Mouse (Mus musculus): ENCODE data around the gene Eif3b.

The Eif3b gene

DNA sequence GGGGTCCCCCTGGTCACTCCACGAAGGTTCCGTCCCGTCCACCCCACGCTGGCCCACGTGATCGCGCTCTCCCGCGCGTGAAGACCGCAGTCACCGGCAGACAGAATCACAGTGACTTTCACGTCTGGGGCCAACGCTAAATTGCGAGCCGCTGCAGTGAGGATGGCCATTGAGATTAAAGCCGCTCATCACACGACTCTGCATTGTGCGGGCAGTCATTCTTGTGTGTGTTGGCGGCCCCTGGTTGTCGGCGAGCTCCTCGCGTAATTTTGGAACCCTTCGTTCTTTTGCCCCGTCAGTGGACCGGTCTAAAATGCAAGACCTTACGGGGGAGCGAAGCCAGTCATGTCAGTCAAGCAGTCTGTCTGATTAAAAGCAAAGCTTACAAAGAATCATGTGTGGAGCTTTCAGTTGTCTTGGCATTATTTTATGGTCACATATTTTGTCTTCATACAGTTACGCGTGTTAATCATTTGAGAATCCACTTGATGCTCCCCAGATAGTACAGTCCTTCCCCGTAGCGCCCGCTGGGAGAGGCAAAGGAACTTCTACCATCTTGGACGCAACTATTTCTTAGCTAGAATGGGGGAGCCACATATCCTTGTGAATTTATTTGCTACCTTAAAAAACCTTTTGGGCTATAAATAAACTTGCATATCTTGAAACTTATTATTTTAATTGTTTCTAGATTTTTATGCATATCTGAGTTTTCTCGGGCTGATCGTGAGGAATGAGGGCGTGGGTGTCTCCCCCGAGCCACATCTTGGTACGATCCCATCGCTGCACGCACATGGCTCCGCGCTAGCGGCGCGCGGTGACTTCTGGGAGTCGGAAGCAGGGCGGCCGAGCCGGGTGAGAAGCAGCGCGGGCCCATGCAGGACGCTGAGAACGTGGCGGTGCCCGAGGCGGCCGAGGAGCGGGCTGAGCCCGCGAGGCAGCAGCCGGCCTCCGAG, at the start of gene Eif3b:
TSS of gene Eif3b (plus strand) at position 840 of the 953 bp plus-strand sequence.
- peak; percentile 85 for DNase-seq (ENCODE audit: low spot score)

DNA sequence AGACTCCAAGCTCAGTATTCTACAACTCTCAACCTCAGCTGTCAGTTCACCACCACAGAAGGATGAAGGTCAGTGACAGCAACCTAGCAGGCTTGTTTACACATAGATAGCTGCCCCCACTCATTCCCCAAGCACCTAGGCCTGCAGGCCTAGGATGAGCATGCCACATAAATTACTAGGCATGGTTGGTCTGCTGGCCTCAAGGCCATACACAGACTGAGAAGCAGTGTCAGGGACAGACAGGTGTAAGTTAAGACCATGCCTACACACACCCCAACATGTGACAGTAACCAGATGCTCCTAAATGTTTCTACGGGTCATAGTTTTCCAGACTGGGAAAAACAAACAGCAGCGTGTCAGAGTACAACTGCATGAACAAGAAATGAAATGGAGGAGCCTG, 49.7 kb upstream of the Eif3b start:
- DNase-seq (ENCODE audit: low spot score): no peak

DNA sequence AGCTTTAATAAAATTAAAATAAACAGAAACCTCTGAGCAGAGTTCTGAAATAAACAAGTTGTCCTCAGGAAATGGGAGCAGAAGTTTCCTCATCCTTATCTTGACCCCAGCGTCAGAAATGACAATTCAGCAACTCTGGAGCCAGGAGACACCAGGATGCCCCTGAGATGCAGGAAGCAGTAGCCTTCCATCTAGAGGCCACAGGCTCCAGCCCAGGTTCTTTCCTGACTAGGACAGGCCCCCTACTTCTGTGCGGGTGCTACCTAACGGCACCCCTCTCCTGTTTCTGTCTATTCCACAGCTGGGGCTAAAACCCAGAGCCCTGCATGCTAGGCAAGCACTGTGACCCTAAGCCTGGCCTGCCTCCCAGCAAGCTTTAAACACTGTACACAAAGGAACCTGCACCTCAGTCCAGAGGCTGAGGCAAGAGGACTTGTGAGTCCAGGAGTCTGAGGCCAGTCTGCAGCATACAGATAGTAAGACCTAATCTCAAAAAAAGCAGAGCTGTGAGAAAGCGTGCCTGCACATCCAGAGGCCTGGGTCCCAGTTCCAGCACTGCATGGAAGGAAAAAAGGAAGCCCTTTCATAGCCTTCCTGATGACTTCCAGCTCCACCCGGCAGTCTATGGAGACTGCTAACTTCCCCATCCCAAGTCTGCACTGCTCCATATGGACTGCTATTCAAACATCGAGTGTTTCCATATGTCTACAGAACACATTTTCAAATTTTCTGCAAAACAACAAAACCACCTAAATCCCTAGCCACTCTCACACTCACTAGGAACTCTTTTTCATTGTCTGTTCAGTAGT, 48.5 kb upstream of the Eif3b start:
- no peak for DNase-seq (ENCODE audit: low spot score)

DNA sequence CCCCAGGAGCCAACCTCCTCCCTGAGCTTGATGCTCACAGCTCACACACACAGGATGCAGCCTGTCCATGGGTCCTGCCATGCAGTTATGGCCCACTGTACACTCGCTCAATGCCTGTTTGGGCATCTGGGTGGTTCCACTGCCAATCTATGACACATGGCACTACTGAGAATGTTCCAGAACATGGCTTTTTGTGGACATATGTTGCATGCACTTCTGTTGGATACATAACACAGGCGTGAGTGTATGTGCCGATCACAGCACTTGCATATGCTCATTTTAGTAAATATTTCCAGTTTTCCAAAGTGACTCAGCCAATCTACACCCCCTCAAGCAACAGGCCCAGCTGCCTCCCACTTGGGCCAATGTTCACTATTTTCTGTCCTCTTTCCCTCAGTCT, 47.5 kb upstream of the Eif3b start:
- DNase-seq (ENCODE audit: low spot score): peak; percentile 12

DNA sequence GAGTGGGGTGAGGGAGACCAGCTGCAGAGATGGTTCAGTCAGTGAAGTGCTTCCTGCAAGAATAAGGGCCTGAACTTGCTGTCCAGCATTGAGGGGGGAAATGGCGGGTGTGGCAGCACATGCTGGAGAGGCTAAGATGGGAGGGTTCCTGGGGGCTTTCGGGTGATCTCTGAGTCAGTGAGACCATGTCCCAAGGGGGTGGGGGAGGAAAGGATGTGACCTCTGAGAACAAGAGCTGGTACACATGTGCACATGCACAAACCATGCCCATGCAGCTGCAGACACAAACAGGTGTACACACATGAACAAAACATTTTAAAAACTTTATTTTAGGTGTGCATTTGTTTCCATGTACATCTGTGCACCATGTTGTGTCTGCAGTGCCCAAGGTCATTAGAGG, 45.4 kb upstream of the Eif3b start:
- no peak for DNase-seq (ENCODE audit: low spot score)

DNA sequence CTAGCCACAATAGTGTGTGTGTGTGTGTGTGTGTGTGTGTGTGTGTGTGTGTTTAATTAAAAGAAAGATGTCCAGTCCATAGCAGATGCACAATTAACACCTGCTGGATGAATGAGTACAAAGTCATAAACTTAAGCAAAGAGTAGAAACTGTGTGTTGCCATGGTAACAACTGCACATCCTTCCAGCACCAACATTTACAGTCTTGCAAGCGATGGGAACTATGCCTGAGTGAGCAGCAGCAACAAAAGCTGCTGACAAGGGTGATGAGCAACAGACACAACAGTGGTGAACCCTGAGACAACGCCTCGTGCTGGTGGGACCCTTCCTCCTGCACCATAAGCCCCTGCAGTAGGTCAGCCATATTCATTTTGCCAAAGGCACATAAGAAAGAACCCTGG, 44.9 kb upstream of the Eif3b start:
- peak; percentile 5 for DNase-seq (ENCODE audit: low spot score)

DNA sequence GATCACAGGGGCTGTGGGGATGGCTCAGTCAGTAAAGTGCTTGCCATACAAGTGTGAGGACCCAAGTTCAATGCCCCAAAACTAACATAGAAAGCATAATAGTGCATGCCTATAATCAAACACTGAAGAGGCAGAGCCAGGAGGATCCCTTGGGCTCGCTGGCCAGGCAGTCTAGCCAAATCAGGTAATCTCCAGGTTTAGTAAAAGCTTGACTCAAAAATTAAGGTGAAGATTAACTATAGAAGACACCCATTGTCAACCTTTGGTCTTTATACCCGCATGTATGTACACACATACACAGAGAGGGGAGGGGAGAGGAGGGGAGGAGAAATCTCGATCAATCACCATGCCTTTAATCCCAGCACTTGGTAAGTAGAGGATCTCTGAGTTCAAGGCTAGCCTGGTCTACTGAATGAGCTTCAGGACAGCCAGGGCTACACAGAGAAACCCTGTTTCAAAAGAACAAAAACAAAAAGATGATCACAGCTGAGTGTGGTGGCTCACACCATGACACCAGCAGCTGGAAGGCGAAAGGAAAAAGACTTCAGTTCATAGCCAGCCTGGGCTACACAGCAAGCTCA, 43.8 kb upstream of the Eif3b start:
- DNase-seq (ENCODE audit: low spot score): no peak

DNA sequence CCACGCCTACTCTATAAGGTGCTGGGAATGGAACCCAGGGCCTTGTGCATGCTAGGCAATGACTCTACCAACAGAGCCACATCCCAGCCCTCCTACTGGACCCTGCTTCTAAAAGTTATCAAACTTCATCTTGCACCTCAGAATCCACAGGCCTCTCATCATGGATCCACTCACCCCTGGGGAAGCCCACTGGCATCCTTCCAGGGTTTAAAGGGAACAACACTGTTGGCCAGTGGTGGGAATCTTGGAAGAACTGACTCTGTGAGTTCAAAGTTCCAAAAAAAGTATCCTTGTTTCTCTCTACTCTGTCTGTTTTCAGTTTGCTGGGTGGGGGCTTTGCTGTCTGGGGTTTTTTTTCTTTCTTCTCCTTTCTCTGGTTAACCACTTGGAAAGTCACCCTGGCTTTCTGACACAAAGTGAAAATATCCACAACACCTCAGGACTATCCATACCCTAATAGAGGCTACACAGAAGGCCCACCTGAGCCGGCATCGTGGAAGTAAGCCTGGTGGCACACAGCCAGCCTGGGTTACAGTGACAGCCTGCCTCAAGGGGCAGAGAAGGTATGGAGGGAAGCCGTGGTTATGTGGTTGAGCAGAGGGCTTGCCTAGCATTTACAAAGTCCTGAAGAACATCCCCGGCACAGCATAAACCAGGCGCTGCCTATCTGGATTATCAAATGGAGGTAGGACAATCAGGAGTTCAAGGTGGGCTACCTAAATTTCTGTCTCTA, 40.8 kb upstream of the Eif3b start:
- DNase-seq (ENCODE audit: low spot score): no peak

DNA sequence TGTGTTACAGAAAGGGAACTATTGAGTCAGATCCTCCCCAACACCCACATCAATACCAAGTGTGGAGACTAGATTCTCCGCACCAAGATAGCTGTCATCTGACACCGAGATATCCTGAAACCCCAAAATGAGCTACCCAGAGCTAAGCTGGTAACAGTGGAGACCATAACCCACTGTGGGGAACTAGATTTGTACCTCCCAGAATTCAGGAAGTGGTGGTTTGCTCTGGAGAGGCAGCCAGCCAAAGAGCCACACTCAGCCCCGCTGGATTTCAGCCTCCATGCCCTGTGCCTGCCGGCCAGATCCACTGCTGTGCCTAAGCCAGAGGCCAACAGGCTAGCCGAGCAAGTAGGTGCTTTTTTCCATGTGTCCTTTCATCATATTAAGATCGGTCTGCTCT, 39.8 kb upstream of the Eif3b start:
- no peak for DNase-seq (ENCODE audit: low spot score)

DNA sequence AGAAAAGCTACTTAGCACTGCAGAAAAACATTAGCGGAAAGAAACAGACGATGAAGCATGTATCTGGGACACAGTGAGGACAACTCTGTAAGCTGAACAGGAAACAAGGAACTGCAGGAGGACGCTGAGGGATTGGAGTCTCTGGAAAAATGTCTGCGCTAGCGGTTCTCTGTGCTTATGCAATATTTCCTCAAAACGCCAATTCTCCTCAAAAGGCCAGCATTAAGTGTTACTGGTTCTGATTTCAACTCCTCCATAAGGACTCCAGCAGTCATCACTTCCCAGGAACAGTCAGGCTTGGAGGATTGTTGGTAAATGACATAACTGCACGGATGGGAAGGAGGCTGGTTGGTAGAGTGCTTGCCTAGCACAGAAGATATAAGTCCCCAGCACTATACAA, 38.0 kb upstream of the Eif3b start:
- no peak for DNase-seq (ENCODE audit: low spot score)

DNA sequence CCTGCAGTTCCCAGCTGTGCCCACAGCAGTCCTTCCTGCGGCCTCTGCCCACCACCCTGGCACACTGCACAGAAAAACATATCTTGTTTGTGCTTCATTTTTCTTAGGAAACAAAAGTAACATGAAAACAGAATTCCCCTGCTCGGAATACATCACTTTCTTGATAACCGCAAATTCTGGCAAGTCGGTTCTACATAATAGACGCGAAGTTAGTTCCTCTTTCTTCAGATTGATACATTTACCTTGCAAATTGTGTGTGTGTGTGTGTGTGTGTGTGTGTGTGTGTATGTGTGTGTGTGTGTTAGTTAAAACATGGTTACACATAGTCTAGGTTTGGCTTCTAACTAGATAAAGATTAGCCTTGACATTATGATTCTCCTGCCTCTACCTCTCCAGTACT, 36.4 kb upstream of the Eif3b start:
- no peak for DNase-seq (ENCODE audit: low spot score)

DNA sequence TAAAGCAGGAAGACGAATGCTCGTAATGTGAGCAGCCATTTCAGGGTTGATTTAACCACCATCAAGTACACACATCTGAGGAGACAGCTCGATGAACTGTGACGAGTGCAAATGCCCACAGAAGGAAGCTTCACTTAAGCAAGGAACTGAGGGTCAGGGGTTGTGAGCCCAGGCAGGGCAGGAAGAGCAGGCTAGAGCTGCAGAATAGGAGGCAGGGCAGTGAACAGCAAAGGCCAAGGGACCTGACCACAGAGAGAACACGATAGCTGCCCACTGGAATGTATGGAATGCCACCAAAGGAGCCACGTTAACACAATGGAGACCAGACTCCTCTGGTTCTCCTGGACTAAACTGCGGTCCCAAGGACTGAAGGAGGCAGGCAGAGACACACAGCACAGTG, 35.6 kb upstream of the Eif3b start:
- DNase-seq (ENCODE audit: low spot score): no peak

DNA sequence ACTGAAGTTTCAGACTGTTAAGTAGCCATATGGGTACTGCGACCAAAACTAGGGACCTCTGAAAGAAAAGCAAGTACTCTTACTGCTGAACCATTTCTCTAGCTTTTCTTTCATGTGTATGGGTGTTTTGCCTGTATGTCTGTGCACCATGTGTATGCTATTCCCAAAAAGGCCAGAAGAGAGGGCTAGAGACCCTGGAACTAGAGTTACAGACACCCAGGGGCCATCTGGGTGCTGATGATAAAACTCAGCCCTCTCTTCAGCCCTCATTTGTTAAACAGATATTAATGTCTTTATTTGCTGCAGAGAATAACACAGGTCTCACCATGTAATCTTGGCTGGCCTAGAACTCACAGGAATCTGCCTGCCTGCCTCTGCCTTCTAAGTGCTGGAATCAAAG, 34.7 kb upstream of the Eif3b start:
- no peak for DNase-seq (ENCODE audit: low spot score)

DNA sequence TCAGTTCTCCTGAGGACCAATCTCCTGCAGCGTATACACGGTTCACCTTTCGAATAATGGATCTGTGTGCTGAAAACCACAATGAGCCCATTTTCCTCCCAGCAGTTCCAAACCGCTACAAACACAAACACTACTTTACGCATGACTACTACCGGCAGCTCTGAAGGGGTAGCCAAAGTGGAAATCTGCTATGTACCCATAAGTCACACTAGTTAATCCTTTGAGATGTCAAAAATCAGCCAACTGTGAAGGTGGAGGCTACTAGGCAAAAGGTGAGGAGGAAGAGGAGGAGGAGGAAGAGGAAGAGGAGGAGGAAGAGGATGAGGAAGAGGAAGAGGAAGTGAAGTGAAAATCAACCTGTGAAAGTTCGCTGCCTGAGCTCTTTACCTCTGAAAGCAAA, 31.9 kb upstream of the Eif3b start:
- no peak for DNase-seq (ENCODE audit: low spot score)

DNA sequence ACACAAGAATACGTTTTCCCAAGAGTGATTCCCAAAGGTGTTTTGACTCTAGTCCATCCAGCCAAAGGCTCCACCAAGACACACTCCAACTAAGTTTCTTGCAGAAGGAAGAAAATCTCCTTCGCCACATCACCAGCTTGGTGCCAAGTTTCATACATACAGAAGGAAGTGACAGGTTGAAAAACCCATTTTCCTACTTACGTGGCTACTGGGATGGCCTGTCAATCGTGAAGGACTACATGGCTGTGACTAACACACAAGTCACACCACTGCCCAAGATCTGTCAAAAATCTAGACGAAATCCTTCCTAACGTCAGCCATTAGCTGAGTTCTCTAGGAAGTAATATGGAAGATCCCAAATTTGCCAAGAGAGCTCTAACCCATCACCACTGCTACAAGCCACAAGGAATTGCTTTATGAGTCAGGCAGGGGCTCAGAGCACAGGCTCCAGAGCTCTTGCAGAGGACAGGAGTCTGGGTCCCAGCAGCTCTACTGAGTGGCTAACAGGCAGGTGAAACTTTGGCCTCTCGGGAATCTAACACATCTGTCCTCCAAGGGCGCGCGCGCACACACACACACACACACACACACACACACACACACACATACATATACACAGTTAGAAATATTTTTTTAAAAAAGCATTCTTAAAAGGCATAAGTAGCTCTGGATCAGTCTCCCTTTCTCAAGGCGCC, 31.2 kb upstream of the Eif3b start:
- DNase-seq (ENCODE audit: low spot score): no peak

DNA sequence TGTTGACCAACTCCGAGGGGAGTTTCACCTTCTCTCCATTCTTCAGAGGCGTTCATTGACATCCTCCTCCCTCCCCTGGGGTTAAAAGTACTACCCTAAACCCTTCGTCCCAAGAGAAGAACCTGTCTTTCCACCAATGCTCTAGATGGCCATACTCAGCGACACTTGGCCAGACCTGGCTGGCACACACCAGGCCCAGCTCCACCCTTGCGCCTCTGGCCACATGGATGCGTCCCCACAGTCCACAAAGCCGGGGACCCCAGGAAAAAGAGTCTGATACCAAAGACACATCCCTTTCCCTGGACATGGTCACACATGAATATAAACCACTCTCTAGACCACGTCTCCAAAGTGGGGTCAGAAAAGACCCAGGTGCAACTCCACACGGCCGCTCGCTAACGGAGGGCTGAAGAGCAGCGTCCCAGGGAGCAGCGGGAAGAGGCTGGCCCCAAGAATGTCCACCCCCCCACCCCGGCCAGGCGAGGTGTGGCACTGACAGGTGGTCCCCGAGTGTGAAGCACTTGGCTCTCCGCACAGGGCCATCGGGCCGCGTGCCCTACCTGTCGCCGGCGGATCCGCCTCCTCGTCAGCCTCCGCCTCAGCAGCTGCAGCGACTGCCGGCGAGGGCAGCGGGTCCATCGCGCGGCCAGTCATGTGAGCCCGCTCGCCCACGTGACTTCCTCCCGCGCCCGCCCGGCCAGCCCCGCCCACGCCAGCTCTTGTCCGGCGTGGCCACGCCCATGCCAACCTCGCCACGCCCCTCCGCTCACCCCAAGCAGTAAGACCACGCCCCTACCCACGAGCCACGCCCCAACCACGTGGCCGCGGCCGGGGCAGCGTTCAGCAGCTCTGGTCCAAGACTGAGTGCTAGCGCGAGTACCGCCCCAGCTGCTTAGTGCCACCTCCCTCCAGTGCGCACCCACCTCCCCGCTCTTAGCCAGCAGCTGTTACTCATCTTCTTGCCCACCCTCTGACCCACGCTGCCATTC, 30.2 kb upstream of the Eif3b start, which contains the start of gene Snx8:
TSS of gene Snx8 (minus strand) at position 675 of the 989 bp plus-strand sequence.
- DNase-seq (ENCODE audit: low spot score): peak; percentile 91

DNA sequence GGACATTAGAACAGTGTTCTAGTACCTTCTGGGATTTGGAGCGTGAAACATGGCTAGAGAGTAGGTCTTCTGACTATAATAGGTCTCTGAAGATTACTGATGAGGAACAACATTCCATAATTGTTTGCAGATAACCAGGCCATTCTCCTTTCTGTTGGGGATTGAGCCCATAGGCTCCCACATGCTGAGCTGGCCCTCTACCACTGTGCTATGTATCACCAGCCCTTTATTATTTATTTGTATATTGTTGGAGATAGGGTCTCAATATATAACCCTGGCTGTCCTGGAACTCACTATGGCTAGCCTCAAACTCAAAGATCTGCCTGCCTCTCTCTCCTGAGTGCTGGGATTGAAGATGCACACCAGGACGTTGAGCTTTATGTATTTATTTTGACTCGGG, 29.5 kb upstream of the Eif3b start:
- no peak for DNase-seq (ENCODE audit: low spot score)

DNA sequence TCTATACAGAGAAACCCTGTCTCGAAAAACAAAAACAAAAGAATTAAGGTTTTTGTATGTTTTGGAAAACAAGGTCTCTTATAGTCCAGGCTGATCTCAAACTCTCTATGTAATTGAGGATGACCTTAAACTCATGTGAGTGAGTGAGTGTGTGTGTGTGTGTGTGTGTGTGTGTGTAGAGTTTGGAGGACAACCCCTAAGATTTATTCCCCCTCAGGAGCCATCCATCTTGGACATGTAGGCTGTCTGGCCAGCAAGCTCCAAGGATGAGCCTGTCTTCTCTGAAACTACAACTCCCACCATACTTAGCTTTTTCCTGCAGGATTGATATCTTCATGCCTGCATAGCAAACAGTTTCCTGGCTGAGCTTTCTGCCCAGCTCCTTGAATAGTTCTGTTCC, 27.7 kb upstream of the Eif3b start:
- DNase-seq (ENCODE audit: low spot score): no peak

DNA sequence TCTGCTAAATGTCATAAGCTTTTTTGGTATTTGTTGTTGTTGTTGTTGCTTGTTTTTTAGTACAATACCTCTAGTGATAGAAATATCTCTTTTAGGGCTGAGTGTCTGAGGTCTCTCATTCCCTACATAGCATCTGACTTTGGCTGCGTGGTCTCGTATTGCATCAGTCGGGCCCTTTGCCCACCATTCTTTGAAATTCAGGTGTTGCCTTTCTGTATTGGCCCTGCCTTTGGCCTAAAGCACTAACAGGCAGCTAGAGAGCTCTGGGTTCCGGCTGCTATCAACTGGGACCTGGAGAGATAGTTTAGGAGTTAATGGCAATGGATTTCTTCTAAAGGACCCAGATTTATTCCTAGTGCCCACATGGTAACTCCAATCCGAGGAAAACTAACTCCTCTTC, 27.1 kb upstream of the Eif3b start:
- no peak for DNase-seq (ENCODE audit: low spot score)

DNA sequence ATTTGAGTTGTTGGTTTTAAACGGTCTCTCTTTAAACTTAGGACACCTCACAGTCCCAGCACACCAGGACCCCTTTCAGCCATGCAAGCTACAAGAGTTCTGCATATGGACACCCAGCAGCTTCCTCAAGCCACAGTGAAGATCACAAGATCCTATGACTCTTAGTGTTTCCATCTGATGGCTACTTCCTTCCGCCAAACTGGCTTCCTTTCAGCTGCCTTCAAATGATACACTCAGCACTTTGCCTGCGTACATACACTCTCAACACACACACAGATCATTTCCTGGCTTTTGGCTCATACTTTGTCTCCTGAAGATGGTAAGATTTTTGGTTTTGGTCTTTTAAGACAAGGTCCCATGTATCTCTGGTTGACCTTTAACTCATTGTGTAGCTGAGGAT, 26.4 kb upstream of the Eif3b start:
- DNase-seq (ENCODE audit: low spot score): no peak

All from left cerebral cortex, adult 11 months (tissue).